Mouse (Mus musculus) gastrocnemius, postnatal 10 days (tissue): ENCODE measurements around the gene Ube2d1. TPM values are rescaled to one million over a fixed set of nuclear protein-coding genes. Genes with fewer than 3 reads are reported as not detected.

Experiments
- DNase-seq: peaks from one replicate; pipeline ENCODE4 v3.0.0; 2021; ENCODE audit warnings: mixed read lengths
- total RNA-seq, 2 experiments: library from RNA; stranded (reverse); gene quantifications; 2 replicates each; pipeline ENCODE4 v1.2.3; 2021

Gene Ube2d1
- total RNA-seq, 2 experiments from 2014 or later, result 141 to 158 TPM

DNA sequence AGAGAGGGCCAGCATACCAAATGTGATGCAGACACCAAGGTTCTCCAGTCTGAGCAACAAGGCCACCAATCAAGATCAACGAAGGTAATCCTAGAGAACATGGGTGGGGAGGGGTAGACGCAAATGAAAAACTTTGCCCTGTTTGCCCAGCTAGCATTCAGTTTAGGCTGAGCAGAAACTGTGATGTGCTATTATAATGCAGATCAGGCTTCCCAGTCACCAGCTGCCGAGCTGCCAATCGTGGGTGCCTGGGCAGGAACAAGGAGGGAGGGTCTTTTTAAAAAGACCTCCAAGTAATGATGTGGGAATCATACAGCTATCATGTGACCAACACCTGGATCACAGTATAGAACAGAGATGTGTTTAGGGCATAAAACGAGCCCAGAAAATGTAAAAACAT, 62.0 kb downstream of the Ube2d1 start:
- DNase-seq, result no peak

DNA sequence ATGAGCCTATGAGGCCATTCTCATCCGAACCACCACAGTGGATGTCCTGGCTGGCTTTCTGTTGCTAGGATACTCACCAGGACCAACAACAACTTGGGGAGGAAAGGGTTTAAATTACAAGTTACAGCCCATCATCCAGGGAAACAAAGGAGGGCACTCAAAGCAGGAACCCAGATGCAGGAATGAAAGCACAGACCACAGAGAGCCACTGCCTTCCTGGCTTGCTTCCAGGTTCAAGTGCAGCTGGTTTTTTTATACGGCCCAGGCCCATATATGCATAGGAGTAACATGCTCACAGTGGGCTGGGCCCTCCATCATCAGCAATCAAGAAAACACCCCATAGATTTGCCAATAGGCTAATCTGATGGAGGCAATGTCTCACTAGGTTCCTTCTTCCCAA, 62.4 kb downstream of the Ube2d1 start:
- DNase-seq, result no peak

DNA sequence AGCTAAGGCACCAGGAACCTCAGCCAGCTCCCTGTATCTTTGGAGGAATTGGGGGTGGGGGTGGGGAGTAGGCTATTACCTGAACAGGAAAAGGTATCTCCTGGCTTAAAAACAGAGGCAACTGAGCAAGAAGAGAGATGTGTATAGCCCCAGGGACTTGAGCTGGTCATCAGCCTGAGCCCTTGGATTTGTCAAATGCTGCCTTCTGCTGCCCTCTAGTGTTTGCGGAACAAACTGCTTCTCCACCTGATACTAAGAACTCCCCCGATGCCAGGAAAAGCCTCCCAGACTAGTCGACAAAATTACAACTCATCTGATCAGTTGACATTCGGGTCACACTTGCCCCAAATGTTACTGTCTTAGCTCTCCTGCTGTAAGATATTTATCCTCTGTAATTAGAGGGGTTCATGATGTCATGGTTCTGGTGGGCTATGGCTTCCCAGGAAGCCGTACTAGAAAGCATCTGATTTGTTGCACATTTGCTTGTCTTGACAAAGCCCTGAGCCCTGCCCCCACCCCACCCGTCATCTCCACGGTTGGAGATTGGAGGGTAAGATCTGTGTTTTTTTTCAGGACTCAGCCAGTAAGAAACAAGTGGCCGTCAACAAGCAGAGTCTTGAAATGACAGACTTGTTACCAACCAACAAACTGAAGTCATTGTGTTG, 66.7 kb downstream of the Ube2d1 start:
- DNase-seq, result peak; percentile 82

DNA sequence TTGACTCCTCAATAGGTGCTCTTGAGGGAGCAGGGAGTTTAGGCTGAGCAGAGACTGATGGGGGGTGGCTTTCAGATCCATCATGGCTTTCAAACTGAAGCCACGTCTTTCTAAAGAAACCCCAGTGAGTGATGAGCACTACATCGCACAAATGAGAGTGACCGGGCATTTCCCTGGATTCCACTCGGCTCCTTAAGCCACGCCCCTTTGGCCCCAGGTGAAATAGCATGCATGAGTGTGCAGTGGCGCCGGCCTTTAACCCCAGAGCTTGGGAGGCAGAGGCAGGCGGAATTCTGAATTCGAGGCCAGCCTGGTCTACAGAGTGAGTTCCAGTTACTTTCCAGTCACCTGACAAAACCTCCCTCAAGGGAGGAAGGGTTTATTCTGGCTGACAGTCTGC, 69.1 kb downstream of the Ube2d1 start:
- no peak for DNase-seq

Other genes starting within 250 kb of the Ube2d1 start
- gene Bicc1, start 125.6 kb downstream of the Ube2d1 start, total RNA-seq, result 10 to 100 TPM; 29.2 to 34.9 TPM
- 10 to 100 TPM; 48.1 to 53.0 TPM for gene Tfam, start 47.0 kb downstream of the Ube2d1 start, total RNA-seq
- gene Cisd1, start 59.7 kb upstream of the Ube2d1 start, total RNA-seq, result 10 to 100 TPM; 78.0 to 93.6 TPM
- gene Ipmk, start 62.5 kb upstream of the Ube2d1 start, total RNA-seq, result 10 to 100 TPM; 10.3 to 12.2 TPM